Mouse (Mus musculus) liver, embryonic 15.5 days (tissue): Measurements from ENCODE around the gene Ahsa1. TPM values are rescaled to one million over a fixed set of nuclear protein-coding genes. Genes with fewer than 3 reads are reported as not detected.
"Not testable (repeated sequence)": the region's sequence is repeated elsewhere in the genome, so short reads cannot be mapped to it uniquely, and the experiment has no call there.

Experiments
- ATAC-seq: fragments of 200-750 bp; cut with Nextera tagmentation; 2 replicates; pipeline ENCODE4 v1.8.0; 2017; ENCODE audit warnings: moderate number of reproducible peaks, mild to moderate bottlenecking, moderate library complexity; ENCODE audit not compliant: insufficient read depth
- H3K27ac ChIP-seq: fragments of 300-500 bp; sonication (generic); replicated peaks from 2 replicates; pipeline ENCODE4 v1.5.1; 2015; ENCODE audit warnings: mild to moderate bottlenecking, inconsistent platforms
- H3K27me3 ChIP-seq: fragments of 300-500 bp; sonication (generic); 2 replicates; pipeline ENCODE4 v1.6.1; 2015; ENCODE audit warnings: mild to moderate bottlenecking, inconsistent platforms
- H3K36me3 ChIP-seq: fragments of 300-500 bp; sonication (generic); replicated peaks from 2 replicates; pipeline ENCODE4 v1.6.1; 2015; ENCODE audit warnings: moderate library complexity, mild to moderate bottlenecking, inconsistent platforms
- H3K4me1 ChIP-seq: fragments of 300-500 bp; sonication (generic); replicated peaks from 2 replicates; pipeline ENCODE4 v1.6.1; 2015; ENCODE audit warnings: inconsistent platforms
- H3K4me2 ChIP-seq: fragments of 300-500 bp; sonication (generic); 2 replicates; pipeline ENCODE4 v1.6.1; 2015; ENCODE audit warnings: moderate library complexity, mild to moderate bottlenecking, inconsistent platforms
- H3K4me3 ChIP-seq: fragments of 300-500 bp; sonication (generic); replicated peaks from 2 replicates; pipeline ENCODE4 v1.5.1; 2015; ENCODE audit warnings: mild to moderate bottlenecking, inconsistent platforms
- H3K9ac ChIP-seq: fragments of 300-500 bp; sonication (generic); 2 replicates; pipeline ENCODE4 v1.6.1; 2015; ENCODE audit warnings: moderate library complexity, mild to moderate bottlenecking, inconsistent platforms
- H3K9me3 ChIP-seq: fragments of 300-500 bp; sonication (generic); replicated peaks from 2 replicates; pipeline ENCODE4 v1.6.1; 2016; ENCODE audit warnings: inconsistent platforms
- WGBS: fragments of 180-500 bp; shearing (Covaris S2); methylation state at CpG from one replicate; pipeline ENCODE4 v1.1.7; 2015; ENCODE audit warnings: mixed read lengths; ENCODE audit not compliant: insufficient replicate concordance; 5-methylcytosine and 5-hydroxymethylcytosine counted together
- microRNA-seq: library from miRNA; unstranded; fragments of <30 nt; microRNA quantifications from one replicate; pipeline ENCODE4, GENCODE M21; 2016
- polyA plus RNA-seq: library from polyadenylated mRNA; unstranded; fragments of >200 nt; fragmentation: Nextera tagmentation; extraction: Ambion mirVana; gene quantifications from 2 replicates; pipeline ENCODE4 v1.2.1, GENCODE M21; 2015

Gene Ahsa1
- polyA plus RNA-seq, 1 experiment from 2014 or later: 129 TPM

GRCm38 (mm10) chr12:87305767-87306583 lies 39.7 kb downstream of the Ahsa1 start:
- no peaks in the 10 kb centered on the region for H3K4me1 ChIP-seq
- 44% methylated on average over 13 of the region's 13 CpGs for WGBS
- H3K27me3 ChIP-seq: peaks cover 14% of the 10 kb centered on the region
- H3K36me3 ChIP-seq: peaks cover 11% of the 10 kb centered on the region
- H3K4me3 ChIP-seq: no peak overlapping the region
- ATAC-seq: no peak
- no peak overlapping the region for H3K9ac ChIP-seq
- no peak overlapping the region for H3K4me2 ChIP-seq
- H3K9me3 ChIP-seq: no peaks in the 10 kb centered on the region
- no peak overlapping the region for H3K27ac ChIP-seq

- 74% methylated on average over 4 of the region's 4 CpGs for WGBS
These were observed 40.2 kb downstream of the Ahsa1 start for GRCm38 (mm10) chr12:87306584-87306844.

GRCm38 (mm10) chr12:87313098-87313497 lies 46.8 kb downstream of the Ahsa1 start:
- peaks cover 21% of the 10 kb centered on the region for H3K36me3 ChIP-seq
- no peaks in the 10 kb centered on the region for H3K27me3 ChIP-seq
- H3K9me3 ChIP-seq: no peaks in the 10 kb centered on the region
- no peak overlapping the region for H3K4me2 ChIP-seq
- no peaks in the 10 kb centered on the region for H3K4me1 ChIP-seq
- no peak overlapping the region for H3K4me3 ChIP-seq
- WGBS: 65% methylated on average over 2 of the region's 2 CpGs
- H3K27ac ChIP-seq: no peak overlapping the region
- no peak overlapping the region for H3K9ac ChIP-seq
- no peak for ATAC-seq

More at GRCm38 (mm10) chr12:87306584-87306844, 40.2 kb downstream of the Ahsa1 start:
- ATAC-seq, H3K4me2 ChIP-seq, H3K27me3 ChIP-seq, H3K9me3 ChIP-seq, H3K4me3 ChIP-seq, H3K4me1 ChIP-seq, H3K9ac ChIP-seq, H3K27ac ChIP-seq: not testable (repeated sequence)
- peaks cover 11% of the 10 kb centered on the region for H3K36me3 ChIP-seq

GRCm38 (mm10) chr12:87317951-87318350 lies 51.7 kb downstream of the Ahsa1 start:
- no peak overlapping the region for H3K27ac ChIP-seq

GRCm38 (mm10) chr12:87319229-87319628 lies 53.0 kb downstream of the Ahsa1 start:
- 74% methylated on average over 3 of the region's 3 CpGs for WGBS
- Histone ChIP-seq H3K9me3 (no peaks in the 10 kb centered on the region), H3K36me3 (peaks cover 4% of the 10 kb centered on the region; the same call in 1 of the 2 replicates)

More at GRCm38 (mm10) chr12:87317951-87318350, 51.7 kb downstream of the Ahsa1 start:
- Histone ChIP-seq H3K4me2 (no peak overlapping the region), H3K9me3 (no peaks in the 10 kb centered on the region), H3K4me1 (no peaks in the 10 kb centered on the region), H3K27me3 (no peaks in the 10 kb centered on the region), H3K9ac (no peak overlapping the region), H3K36me3 (no peaks in the 10 kb centered on the region), H3K4me3 (no peak overlapping the region)
- ATAC-seq: no peak
- WGBS: 71% methylated on average over 1 of the region's 1 CpGs

More at GRCm38 (mm10) chr12:87319229-87319628, 53.0 kb downstream of the Ahsa1 start:
- Histone ChIP-seq H3K27ac (no peak overlapping the region), H3K4me2 (no peak overlapping the region), H3K4me3 (no peak overlapping the region), H3K4me1 (no peaks in the 10 kb centered on the region), H3K27me3 (no peaks in the 10 kb centered on the region), H3K9ac (no peak overlapping the region)
- no peak for ATAC-seq

Small RNA genes lying within 50 kb of the gene (microRNA-seq; reads per million reads assigned to microRNA genes)
- not detected for gene Gm47293

Other genes with a start within 250 kb of the Ahsa1 start
- gene Tmem63c, start 245.1 kb upstream of the Ahsa1 start, polyA plus RNA-seq: not detected in 2 replicates
- gene Ngb, start 163.9 kb upstream of the Ahsa1 start, polyA plus RNA-seq: 0.16 TPM in 1 of 2 replicates, not detected in the other
- gene Gstz1, start 119.3 kb upstream of the Ahsa1 start, polyA plus RNA-seq: 99.1 and 101 TPM in 2 replicates
- gene Pomt2, start 118.5 kb upstream of the Ahsa1 start, polyA plus RNA-seq: 3.8 and 4.0 TPM in 2 replicates
- gene Samd15, start 66.8 kb upstream of the Ahsa1 start, polyA plus RNA-seq: 4.8 and 6.8 TPM in 2 replicates
- gene Tmed8, start 66.0 kb upstream of the Ahsa1 start, polyA plus RNA-seq: 0.39 and 0.40 TPM in 2 replicates
- 0.20 and 0.38 TPM in 2 replicates for gene Noxred1, start 27.7 kb upstream of the Ahsa1 start, polyA plus RNA-seq
- 8.2 and 9.5 TPM in 2 replicates for gene Vipas39, start 223 bp upstream of the Ahsa1 start, polyA plus RNA-seq
- gene Ism2, start 33.2 kb downstream of the Ahsa1 start, polyA plus RNA-seq: 0.15 and 0.23 TPM in 2 replicates
- gene Sptlc2, start 121.9 kb downstream of the Ahsa1 start, polyA plus RNA-seq: 25.9 and 28.6 TPM in 2 replicates
- 130 and 158 TPM in 2 replicates for gene Slirp, start 177.4 kb downstream of the Ahsa1 start, polyA plus RNA-seq
- gene Alkbh1, start 177.5 kb downstream of the Ahsa1 start, polyA plus RNA-seq: 16.7 and 19.9 TPM in 2 replicates
- 46.4 and 48.1 TPM in 2 replicates for gene Snw1, start 205.8 kb downstream of the Ahsa1 start, polyA plus RNA-seq
- gene Gm5788, start 228.2 kb downstream of the Ahsa1 start, polyA plus RNA-seq: not detected in 2 replicates
- gene Gm8300, start 247.8 kb downstream of the Ahsa1 start, polyA plus RNA-seq: not detected in 2 replicates